Comparison of ENCODE assay signal across 8 mouse cellular contexts in genomic region chr2:34961481-34962036, GRCm38 (mm10). TPM values are rescaled to one million over a fixed set of nuclear protein-coding genes. Genes with fewer than 3 reads are reported as not detected.
A peak's percentile ranks its signal among the peaks of the same experiment; 100 is the strongest.
DNase-seq lines count a peak whose midpoint lies in the region; ATAC-seq and TF ChIP-seq lines count a peak whose summit lies in the region.

Gene Traf1, minus strand, starts transcription at chr2:34961772.

- no peaks in the 10 kb centered on the region for H3K27me3 ChIP-seq in embryonic facial prominence, embryonic 12.5 days
- H3K27me3 ChIP-seq in heart, postnatal 0 days (ENCODE audit: control insufficient read depth, insufficient read depth, low read length) = 0 out of 2 replicates have a peak, but pooled peaks cover 3% of the 10 kb centered on the region
- H3K27me3 ChIP-seq in stomach, embryonic 14.5 days (ENCODE audit: control insufficient read depth, insufficient read depth, low read length) = no peaks in the 10 kb centered on the region

- H3K9ac ChIP-seq in embryonic facial prominence, embryonic 12.5 days = peak within 1 kb of the TSS; percentile 43
- H3K9ac ChIP-seq in heart, postnatal 0 days (replicated peaks; ENCODE audit: low read depth, low read length) = 0 out of 2 replicates have a peak within 1 kb of the TSS, but pooled peaks have one; percentile 11
- no peak within 1 kb of the TSS; the same call in 1 of the 2 replicates for H3K9ac ChIP-seq in stomach, embryonic 14.5 days (replicated peaks; ENCODE audit: low read depth, low read length)

- peak within 1 kb of the TSS; percentile 31 for H3K4me3 ChIP-seq in embryonic facial prominence, embryonic 12.5 days
- peak within 1 kb of the TSS; percentile 33 for H3K4me3 ChIP-seq in heart, postnatal 0 days (ENCODE audit: low read depth, low read length)
- H3K4me3 ChIP-seq in stomach, embryonic 14.5 days (ENCODE audit: low read depth, low read length) = peak within 1 kb of the TSS; percentile 22

- no peak for ATAC-seq in embryonic facial prominence, embryonic 12.5 days (ENCODE audit: insufficient number of reproducible peaks, insufficient read depth, low FRiP score, low TSS enrichment)
- ATAC-seq in heart, postnatal 0 days (ENCODE audit: insufficient read depth, low read depth) = peak; percentile 60
- peak; percentile 71; the same call in 1 of the 2 replicates for ATAC-seq in stomach, embryonic 14.5 days (ENCODE audit: insufficient number of reproducible peaks, insufficient read depth, low FRiP score, low read depth)

- TF ChIP-seq CTCF in heart, postnatal 0 days (IDR thresholded peaks at IDR 0.05; ENCODE audit: low read depth) = no peak

- no peak within 1 kb of the TSS for H3K27ac ChIP-seq in embryonic facial prominence, embryonic 12.5 days
- H3K27ac ChIP-seq in heart, postnatal 0 days (ENCODE audit: low read depth) = no peak within 1 kb of the TSS
- H3K27ac ChIP-seq in stomach, embryonic 14.5 days (ENCODE audit: low read length) = peak within 1 kb of the TSS; percentile 30; the same call in 1 of the 2 replicates

- WGBS in embryonic facial prominence, embryonic 12.5 days = 11% methylated on average over 20 of the region's 20 CpGs
- WGBS in heart, postnatal 0 days = 10% methylated on average over 20 of the region's 20 CpGs
- WGBS in stomach, embryonic 14.5 days = 12% methylated on average over 20 of the region's 20 CpGs

- peaks cover 16% of the 10 kb centered on the region for H3K4me1 ChIP-seq in embryonic facial prominence, embryonic 12.5 days
- peaks cover 8% of the 10 kb centered on the region for H3K4me1 ChIP-seq in heart, postnatal 0 days (ENCODE audit: control insufficient read depth, insufficient read depth)
- peaks cover 10% of the 10 kb centered on the region; the same call in 1 of the 2 replicates for H3K4me1 ChIP-seq in stomach, embryonic 14.5 days (ENCODE audit: control insufficient read depth, insufficient read depth, low read length)

- peak within 1 kb of the TSS; percentile 51 for H3K4me2 ChIP-seq in embryonic facial prominence, embryonic 12.5 days (replicated peaks)
- peak within 1 kb of the TSS; percentile 63 for H3K4me2 ChIP-seq in heart, postnatal 0 days (ENCODE audit: low read depth, low read length)
- peak within 1 kb of the TSS; percentile 44 for H3K4me2 ChIP-seq in stomach, embryonic 14.5 days (replicated peaks; ENCODE audit: low read depth, low read length)

- no peak for TF ChIP-seq EP300 in heart, postnatal 0 days (IDR thresholded peaks at IDR 0.05; ENCODE audit: low read depth)

- no peaks in the 10 kb centered on the region for H3K9me3 ChIP-seq in embryonic facial prominence, embryonic 12.5 days
- no peaks in the 10 kb centered on the region for H3K9me3 ChIP-seq in heart, postnatal 0 days (replicated peaks; ENCODE audit: control insufficient read depth, low read length)
- no peaks in the 10 kb centered on the region for H3K9me3 ChIP-seq in stomach, embryonic 14.5 days (ENCODE audit: control insufficient read depth, low read depth, low read length)

- no peaks in the 10 kb centered on the region for H3K36me3 ChIP-seq in embryonic facial prominence, embryonic 12.5 days
- no peaks in the 10 kb centered on the region for H3K36me3 ChIP-seq in heart, postnatal 0 days (replicated peaks; ENCODE audit: control insufficient read depth, insufficient read depth, low read length)
- no peaks in the 10 kb centered on the region for H3K36me3 ChIP-seq in stomach, embryonic 14.5 days (ENCODE audit: control insufficient read depth, insufficient read depth, low read length)

- DNase-seq in cerebellum, postnatal 25 days = peak; percentile 14 to 17
- no peak for DNase-seq in cerebellum, adult 11-12 months
- peak; percentile 38 for DNase-seq in heart, postnatal 0 days (ENCODE audit: low spot score)
- peak; percentile 73 for DNase-seq in kidney, postnatal 14 days
- peak; percentile 77 to 87 for DNase-seq in lung, postnatal 4 days
- DNase-seq in cerebellum, postnatal 14 days = no peak

RNA-seq across cellular contexts. Expression of gene Traf1, which starts in this region (rescaled TPM):
- 1.8 and 2.2 TPM in 2 replicates for polyA plus RNA-seq in embryonic facial prominence, embryonic 12.5 days (2016; fragmentation: Nextera tagmentation; extraction: Ambion mirVana)
- total RNA-seq in heart, postnatal 0 days (2014; rRNA removed; ENCODE audit: low replicate concordance) = 0.23 and 0.73 TPM in 2 replicates
- polyA plus RNA-seq in heart, postnatal 0 days (2015; fragmentation: Nextera tagmentation; extraction: Ambion mirVana) = 1.1 TPM in 2 replicates
- 3.7 and 4.3 TPM in 2 replicates for polyA plus RNA-seq in stomach, embryonic 14.5 days (2014; fragmentation: Nextera tagmentation; extraction: Ambion mirVana)

Comparison
In these comparisons a context has a peak if more than half of its experiments do, and no peak if none do; other contexts are left out.
1. DNase-seq: peak in cerebellum, postnatal 25 days (2 of 2), heart, postnatal 0 days (single experiment), kidney, postnatal 14 days (single experiment) and lung, postnatal 4 days (2 of 2); none in cerebellum, adult 11-12 months (single experiment) and cerebellum, postnatal 14 days (0 of 2).
2. Peak in every context shown above with its lines, with median percentiles within 50 percentile points of each other: H3K4me2 ChIP-seq and H3K4me3 ChIP-seq.